Mouse (Mus musculus) gastrocnemius, adult 2 months (tissue): ENCODE measurements around the gene Fhod1. TPM values are rescaled to one million over a fixed set of nuclear protein-coding genes. Genes with fewer than 3 reads are reported as not detected.
A peak's percentile ranks its signal among the peaks of the same experiment; 100 is the strongest.

Source experiments
- DNase-seq: peaks from one replicate; pipeline ENCODE4 v3.0.0; 2022
- H3K27ac ChIP-seq: fragments of 200-600 bp; 2 replicates; pipeline ENCODE4 v1.8.1; 2022; ENCODE audit warnings: mild to moderate bottlenecking
- H3K4me3 ChIP-seq: fragments of 200-600 bp; 2 replicates; pipeline ENCODE4 v1.8.1; 2022; ENCODE audit warnings: mild to moderate bottlenecking, moderate library complexity
- CTCF ChIP-seq: fragments of 200-600 bp; IDR thresholded peaks from 2 replicates; pipeline ENCODE4 v1.8.1; 2022; ENCODE audit warnings: antibody characterized with exemption, mild to moderate bottlenecking, moderate library complexity
- intact Hi-C: fragments of 180-260 bp; cut with DNase I; formaldehyde crosslinking; loops from one replicate; pipeline ENCODE4 v1.15.1; 2025
- total RNA-seq, 2 experiments: library from RNA; stranded (reverse); gene quantifications; 2 replicates each; pipeline ENCODE4 v1.2.3; 2021

Gene Fhod1
- total RNA-seq, 2 experiments from 2014 or later, result 17.5 to 23.4 TPM

DNA sequence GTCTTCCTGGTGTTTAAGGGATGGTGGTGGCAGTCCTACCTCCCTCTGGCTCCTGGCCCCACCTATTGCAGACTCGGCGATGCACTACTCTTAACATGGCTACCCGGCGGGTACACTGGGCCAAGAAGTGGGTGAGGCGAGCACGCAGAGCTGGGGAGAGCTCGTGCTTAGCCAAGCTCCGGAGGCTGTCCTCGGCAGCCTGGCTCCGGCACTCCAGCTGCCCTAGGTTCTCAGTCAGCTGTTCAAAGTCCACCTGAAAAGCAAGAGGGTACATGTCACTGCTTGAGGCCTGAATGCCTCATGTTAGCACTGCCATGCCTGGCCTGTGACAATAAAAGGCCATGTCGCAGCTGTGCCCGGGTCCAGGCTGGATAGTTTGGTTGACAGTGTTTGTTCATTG is 17.4 kb downstream of the Fhod1 start:
- peak; percentile 15 for DNase-seq

DNA sequence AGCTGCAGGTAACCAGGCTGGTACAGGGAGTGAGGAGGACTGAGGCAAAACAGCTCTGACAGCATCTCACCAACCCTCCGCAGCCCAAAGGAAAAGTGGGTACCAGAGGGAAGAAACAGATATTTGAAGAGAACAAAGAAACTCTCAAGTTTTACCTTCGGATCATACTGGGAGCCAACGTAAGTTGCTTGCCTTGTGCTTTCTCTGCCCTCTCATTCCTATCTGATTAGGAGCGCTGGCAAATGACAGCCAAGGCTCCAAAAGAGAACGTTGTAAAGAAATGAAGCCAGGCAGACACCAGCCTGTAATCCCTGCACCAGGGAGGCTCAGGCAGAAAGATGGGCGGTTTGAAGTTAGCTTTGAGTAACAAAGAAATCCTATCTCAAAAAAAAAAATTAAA is 20.8 kb downstream of the Fhod1 start:
- DNase-seq, result no peak
- Histone ChIP-seq H3K27ac (peak overlapping the region; percentile 95), H3K4me3 (peak overlapping the region; percentile 84)
- TF ChIP-seq CTCF, result no peak
- intact Hi-C loops, result loop anchor here (2.0 kb wide), 1 partner anchor 28 kb away; no protein-coding TSS in a partner anchor

More for the DNA sequence above, 17.4 kb downstream of the Fhod1 start:
- TF ChIP-seq CTCF, result no peak
- intact Hi-C loops, result no loop called here
- no peak overlapping the region for H3K4me3 ChIP-seq
- H3K27ac ChIP-seq, result no peak overlapping the region

DNA sequence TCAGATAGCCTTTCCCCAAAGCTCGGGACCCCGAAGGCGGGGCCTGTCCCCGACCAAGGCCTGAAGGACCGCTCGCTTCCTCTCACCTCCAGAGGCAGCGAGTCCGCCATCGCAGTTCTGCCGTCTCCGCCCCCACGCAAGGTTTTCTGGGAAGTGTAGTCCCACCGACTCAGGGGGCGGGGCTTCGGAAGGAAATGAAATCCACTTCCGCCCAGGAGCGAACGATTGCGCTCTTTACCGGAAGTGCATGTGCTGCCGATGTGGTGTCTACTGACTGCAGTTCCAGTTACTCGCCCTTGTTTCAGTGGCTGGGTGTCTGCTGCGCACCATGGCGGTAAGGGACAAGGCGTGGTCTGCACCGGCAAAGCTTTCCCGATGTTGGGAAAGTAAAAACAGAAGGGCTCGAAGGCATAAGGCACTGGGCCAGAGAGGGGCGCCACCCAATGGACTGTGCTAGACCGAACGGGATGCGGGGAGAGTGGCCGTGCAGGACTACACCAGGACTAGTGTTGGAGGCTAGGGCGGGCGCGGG is 21.5 kb downstream of the Fhod1 start, which contains the start of the genes Lrrc29 and Tmem208:
Gene Lrrc29, minus strand, starts transcription at position 138 of the 532 bp plus-strand sequence.
Gene Tmem208, plus strand, starts transcription at position 214 of the 532 bp plus-strand sequence.
- intact Hi-C loops, result loop anchor here (2.0 kb wide), 1 partner anchor 27 kb away; no protein-coding TSS in a partner anchor
- peak; percentile 63 for TF ChIP-seq CTCF

DNA sequence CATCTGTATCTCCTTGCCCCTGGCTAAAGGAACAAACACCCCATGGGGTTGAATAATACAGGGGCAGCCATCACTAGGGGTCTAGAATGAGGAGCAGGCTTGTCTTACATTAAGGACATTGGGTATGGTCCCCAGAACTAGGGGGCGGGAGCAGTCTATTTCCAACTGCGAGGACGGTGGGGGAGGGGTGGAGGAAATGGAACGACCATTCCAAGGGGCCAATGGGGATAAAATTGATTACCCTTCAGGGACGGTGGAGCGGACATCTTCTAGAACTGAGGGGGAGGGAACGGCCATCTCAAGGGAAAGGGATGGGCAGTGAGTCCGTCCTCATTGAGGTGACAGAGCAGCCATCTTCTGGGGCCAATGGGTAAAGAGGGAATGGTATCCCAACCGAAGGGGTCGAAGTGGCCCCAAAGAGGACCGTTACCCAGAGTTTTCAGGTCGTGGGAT is 22.1 kb downstream of the Fhod1 start:
- Histone ChIP-seq H3K4me3 (peak overlapping the region; percentile 84), H3K27ac (peak overlapping the region; percentile 95)
- DNase-seq, result no peak
- intact Hi-C loops, result loop anchor here (2.0 kb wide), 1 partner anchor 27 kb away; no protein-coding TSS in a partner anchor
- TF ChIP-seq CTCF, result no peak

More for the DNA sequence above, 21.5 kb downstream of the Fhod1 start, which contains the start of the genes Lrrc29 and Tmem208:
- H3K27ac ChIP-seq, result peak within 1 kb of the TSS; percentile 95
- peak; percentile 97 for DNase-seq
- H3K4me3 ChIP-seq, result peak within 1 kb of the TSS; percentile 84

DNA sequence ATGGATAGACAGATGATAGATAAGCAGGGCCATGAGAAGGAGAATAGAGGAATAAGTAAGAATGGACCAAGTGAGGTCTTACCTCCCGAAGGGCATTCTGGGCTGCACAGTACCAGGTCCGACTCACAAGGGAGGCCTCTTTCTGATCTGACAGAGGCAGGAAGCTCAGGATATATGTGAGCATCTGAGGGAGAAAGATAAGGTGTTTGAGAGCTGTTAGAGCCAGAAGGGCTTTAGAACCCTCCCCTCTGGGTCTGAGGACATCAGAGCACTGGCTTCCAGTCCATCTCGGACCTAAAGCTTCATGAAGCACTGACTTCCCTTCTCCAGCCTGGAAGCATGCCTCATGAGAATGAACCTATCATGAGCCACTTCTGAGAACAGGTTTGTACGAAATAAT is 24.6 kb downstream of the Fhod1 start:
- Histone ChIP-seq H3K27ac (no peak overlapping the region), H3K4me3 (no peak overlapping the region)
- no peak for DNase-seq
- TF ChIP-seq CTCF, result no peak
- intact Hi-C loops, result no loop called here

DNA sequence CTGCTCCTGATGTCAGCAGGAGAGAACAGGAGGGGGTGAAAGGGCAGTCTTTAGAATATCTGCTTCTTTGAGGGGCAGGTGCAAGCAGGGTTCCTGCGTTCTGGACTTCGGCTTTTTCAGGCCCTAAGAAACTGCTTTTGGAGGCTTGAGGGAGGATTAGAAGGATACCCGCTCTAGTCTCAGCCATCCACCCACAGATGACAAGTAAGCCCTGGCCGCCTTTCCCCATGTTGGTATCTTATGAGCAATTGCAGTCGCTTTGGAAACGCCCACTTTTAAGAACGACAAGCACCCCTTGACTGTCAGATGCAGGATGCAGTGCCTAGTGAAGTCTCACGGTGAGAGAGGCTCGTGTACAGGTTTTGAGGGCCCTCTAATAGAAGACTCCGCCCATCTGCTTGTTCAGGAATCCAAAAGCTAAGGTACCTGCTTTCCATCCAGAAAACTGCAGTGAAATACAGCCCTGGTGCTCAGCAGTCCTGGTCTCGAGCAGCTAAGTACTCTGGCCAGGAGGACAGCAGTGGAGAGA is 29.0 kb downstream of the Fhod1 start:
- TF ChIP-seq CTCF, result no peak

DNA sequence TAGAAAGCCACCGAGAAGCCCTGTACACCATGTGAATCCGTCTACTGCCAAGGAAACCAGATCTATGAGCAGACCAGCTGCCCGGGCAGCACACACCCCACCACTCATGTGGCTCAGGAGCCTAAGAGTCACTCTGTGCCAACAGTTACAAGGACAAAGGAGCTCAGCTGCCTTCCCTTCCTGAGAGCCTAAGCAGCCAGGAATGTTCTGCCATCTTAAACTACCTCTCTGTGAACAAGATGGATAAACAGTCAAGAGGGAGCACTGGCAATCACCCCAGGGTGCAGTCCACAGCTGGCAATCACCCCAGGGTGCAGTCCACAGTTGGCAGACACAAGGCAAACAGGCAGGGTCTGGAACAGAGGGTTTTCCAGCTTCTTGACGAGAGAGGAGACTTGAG is 29.8 kb downstream of the Fhod1 start:
- no peak for TF ChIP-seq CTCF
- intact Hi-C loops, result no loop called here
- no peak overlapping the region for H3K4me3 ChIP-seq
- peak; percentile 67 for DNase-seq
- peak overlapping the region; percentile 86 for H3K27ac ChIP-seq

More for the DNA sequence above, 29.0 kb downstream of the Fhod1 start:
- peak overlapping the region; percentile 86 for H3K27ac ChIP-seq
- no peak overlapping the region for H3K4me3 ChIP-seq
- intact Hi-C loops, result no loop called here
- no peak for DNase-seq

DNA sequence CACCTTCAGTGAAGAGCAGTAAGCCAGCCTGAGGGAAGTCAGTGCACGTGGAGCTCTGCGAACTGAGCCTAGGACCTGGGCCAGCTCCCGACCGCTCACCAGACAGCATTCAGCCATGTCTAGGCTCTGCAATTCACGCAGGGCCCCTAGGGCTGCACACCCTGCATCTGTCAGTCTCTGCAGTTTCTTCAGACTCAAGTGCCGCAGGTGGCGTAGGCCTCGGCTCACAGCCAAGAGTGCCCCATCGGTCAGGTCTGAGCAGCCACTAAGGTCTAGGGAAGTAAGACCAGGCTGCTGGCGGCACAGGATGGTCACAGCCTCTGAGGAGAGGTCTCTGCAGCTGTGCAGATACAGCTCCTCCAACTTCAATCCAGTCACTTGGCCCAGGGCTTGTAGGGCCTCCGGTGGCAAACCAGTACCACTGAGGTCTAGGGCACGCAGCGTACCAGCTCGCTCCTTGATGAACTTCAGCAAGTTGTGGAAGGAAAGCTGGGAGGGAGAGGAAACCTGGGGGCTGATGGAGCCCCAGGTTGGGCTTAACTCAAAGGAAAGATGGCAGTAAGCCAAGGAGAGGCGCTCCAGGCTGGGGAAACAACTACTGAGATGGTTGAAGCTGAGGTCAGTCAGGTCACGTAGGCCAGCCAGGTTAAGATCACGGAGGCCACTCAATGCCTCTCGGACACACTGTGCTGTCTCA is 32.5 kb downstream of the Fhod1 start:
- Histone ChIP-seq H3K4me3 (no peak overlapping the region), H3K27ac (no peak overlapping the region)
- TF ChIP-seq CTCF, result no peak
- intact Hi-C loops, result no loop called here
- DNase-seq, result peak; percentile 23

DNA sequence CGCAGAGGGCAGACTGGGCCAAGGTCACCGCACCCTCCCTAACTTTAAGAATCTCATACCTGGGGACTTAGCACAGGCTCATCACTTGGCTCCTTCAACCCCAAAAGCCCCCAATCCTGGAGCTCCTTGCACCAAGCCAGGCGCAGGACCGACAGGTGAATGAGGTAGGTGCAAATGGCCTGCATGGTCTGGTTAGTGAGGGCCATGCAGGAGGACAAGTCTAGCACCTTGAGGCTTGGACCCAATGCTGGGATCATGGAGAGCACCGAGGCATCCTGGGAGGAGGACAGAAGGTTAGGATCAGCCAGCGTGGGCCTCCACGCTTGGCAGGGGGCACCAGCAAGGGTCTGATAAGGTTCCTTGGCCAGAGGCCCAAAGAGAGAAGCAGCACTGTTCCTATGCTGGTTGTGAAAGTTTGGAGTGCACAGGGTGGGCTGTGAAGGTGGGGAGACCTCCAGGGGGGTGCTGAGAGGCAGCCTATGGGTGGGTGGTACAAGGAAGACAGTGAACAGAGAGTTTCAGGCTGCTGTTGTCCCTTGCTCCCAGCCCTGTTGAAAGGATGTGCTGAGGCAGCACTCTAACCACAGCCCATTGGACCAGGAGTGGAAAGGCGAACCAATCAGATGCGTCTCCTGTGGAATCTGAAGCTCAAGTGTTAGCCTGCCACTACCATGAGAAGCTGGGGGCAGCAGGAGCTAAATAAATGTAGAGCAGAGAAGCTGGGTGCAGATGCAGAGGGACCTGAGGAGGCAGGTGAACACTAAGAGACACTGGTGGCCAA is 33.9 kb downstream of the Fhod1 start:
- no peak overlapping the region for H3K4me3 ChIP-seq

DNA sequence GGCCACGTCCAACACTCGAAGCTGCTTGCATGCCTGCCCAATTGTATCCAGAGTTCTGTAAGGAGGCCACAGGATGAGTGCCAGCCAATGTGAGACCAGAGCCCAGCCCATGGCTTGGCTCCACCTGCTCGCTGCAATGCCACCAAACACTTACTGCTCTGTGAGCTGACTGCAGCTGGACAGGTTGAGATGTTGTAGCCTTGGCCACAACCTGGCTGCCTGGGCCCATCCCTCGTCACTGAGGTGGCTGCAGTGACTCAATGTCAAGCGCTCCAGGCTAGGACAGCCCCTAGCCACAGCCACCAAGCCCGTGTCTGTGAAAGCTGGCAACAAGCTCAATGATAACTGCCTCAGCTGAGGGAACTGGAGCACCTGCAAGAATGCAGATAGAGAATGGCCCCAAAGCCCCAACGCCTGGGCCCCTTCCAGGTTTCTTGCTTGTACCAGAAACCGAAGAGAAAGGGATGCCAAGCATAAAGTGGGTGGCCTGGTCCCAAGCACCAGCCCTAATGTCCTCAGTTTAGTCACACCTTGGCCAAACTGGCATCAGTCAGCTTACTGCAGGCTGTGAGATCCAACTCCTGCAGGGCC is 34.8 kb downstream of the Fhod1 start:
- intact Hi-C loops, result no loop called here
- no peak for DNase-seq
- Histone ChIP-seq H3K4me3 (no peak overlapping the region), H3K27ac (no peak overlapping the region)
- TF ChIP-seq CTCF, result no peak

More for the DNA sequence above, 33.9 kb downstream of the Fhod1 start:
- TF ChIP-seq CTCF, result no peak
- intact Hi-C loops, result no loop called here
- DNase-seq, result peak; percentile 12
- no peak overlapping the region for H3K27ac ChIP-seq

DNA sequence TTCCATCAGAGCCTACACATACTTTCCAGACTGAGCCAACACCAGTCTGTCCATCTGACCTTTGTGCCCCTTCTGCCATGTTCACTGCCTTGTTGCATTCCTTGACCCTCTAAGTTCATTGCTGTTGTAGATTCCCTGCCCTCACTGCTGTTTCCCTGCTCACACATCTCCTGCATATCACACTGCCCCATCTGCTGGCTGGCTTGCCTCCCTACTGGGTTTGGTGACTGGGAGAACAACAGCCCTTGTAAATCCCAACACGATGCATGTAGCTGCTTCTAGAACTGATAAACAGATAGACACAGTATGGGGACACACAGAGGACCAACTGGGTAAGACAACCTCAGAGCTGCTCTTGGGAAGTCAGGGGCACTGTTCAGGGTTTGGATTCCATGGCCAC is 36.0 kb downstream of the Fhod1 start:
- TF ChIP-seq CTCF, result no peak
- DNase-seq, result peak; percentile 13
- Histone ChIP-seq H3K27ac (no peak overlapping the region), H3K4me3 (no peak overlapping the region)
- intact Hi-C loops, result no loop called here

DNA sequence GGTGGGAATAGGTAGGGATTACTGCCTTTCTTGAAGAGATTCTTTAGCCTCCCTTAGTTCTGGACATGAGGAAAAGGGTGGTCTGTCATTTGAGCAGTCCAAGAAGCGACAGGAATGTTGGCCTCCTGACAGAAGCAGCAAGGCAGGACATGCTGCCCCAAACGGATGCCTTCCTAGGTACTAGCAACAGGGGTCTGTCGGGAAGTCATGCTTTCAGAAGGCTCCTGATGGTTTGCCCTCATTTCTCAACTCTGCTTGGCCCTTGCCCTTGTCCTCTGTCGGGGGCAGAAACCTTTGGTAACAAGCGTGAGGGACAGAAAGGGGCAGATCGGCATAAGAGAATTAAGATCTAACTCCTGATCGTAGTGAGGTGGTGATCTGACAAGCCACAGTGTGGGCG is 37.6 kb downstream of the Fhod1 start:
- H3K27ac ChIP-seq, result no peak overlapping the region
- intact Hi-C loops, result no loop called here
- H3K4me3 ChIP-seq, result no peak overlapping the region
- no peak for TF ChIP-seq CTCF
- DNase-seq, result peak; percentile 5
